Mouse (Mus musculus) liver, adult 2 months (tissue): ENCODE measurements around the gene Klhdc1.

ENCODE experiments used
- CTCF ChIP-seq: fragments of 200-500 bp; IDR thresholded peaks from 2 replicates; pipeline ENCODE4 v1.5.1; 2011; ENCODE audit warnings: low read depth, low read length, control low read depth
- POLR2A ChIP-seq: fragments of 200-500 bp; IDR thresholded peaks from 2 replicates; pipeline ENCODE4 v1.6.1; 2011; ENCODE audit warnings: low read length, control low read depth; ENCODE audit not compliant: insufficient read depth; ENCODE audit errors: extremely low read depth

DNA sequence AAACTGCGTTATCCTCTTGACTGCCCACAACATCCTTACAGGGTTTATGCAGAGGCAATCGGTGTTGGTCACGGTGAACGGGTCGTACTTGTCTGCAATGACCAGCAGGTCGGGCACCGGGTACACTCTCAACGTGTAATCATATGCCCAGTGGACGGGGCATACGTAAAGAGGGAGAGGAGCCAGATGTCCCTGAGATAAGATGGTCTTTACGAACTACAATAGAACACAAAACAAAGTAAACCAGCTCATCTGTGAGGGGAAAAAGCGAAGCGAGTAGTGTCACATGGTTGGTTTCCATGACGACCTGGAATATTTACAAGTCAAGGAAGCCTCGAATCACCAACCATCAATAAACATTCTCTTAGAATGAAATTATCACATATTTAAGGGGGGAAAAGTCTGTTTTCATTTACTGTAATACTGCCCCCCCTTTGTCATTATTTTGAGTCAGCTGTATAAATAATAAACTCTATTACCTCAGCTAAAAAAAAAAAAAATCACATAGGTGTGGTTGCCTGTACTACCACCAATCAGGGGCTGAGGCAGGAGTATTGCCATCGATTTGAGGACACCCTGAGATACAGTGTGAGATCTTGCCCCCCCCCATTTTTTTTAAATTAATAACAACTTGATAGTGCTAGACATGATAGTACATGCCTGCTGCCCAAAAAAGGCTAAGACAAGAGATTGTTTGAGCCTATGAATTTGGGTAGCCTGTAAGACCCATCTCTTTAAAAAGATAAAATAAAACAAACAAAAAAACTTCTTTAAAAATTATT, 36.7 kb upstream of the Klhdc1 start, which contains the start of gene Gm49384:
- TF ChIP-seq CTCF (no peak), POLR2A (no peak)
